Mouse (Mus musculus) limb, embryonic 13.5 days (tissue): ENCODE data around the gene Galntl6. TPM values are rescaled to one million over a fixed set of nuclear protein-coding genes. Genes with fewer than 3 reads are reported as not detected.

Experiments
- ATAC-seq: fragments of 200-750 bp; cut with Nextera tagmentation; 2 replicates; pipeline ENCODE4 v1.8.0; 2017; ENCODE audit warnings: low read depth, moderate number of reproducible peaks, moderate TSS enrichment; ENCODE audit not compliant: low FRiP score
- H3K27ac ChIP-seq: fragments of 300-500 bp; sonication (generic); 2 replicates; pipeline ENCODE4 v1.5.1; 2015; ENCODE audit warnings: inconsistent platforms, mild to moderate bottlenecking, moderate library complexity
- H3K27me3 ChIP-seq: fragments of 300-500 bp; sonication (generic); 2 replicates; pipeline ENCODE4 v1.6.1; 2015; ENCODE audit warnings: mild to moderate bottlenecking, inconsistent platforms
- H3K36me3 ChIP-seq: fragments of 300-500 bp; sonication (generic); 2 replicates; pipeline ENCODE4 v1.6.1; 2015; ENCODE audit warnings: inconsistent platforms, mild to moderate bottlenecking, moderate library complexity
- H3K4me1 ChIP-seq: fragments of 300-500 bp; sonication (generic); 2 replicates; pipeline ENCODE4 v1.6.1; 2015; ENCODE audit warnings: inconsistent platforms
- H3K4me2 ChIP-seq: fragments of 300-500 bp; sonication (generic); replicated peaks from 2 replicates; pipeline ENCODE4 v1.6.1; 2015; ENCODE audit warnings: inconsistent platforms, mild to moderate bottlenecking, moderate library complexity
- H3K4me3 ChIP-seq: fragments of 300-500 bp; sonication (generic); 2 replicates; pipeline ENCODE4 v1.5.1; 2015; ENCODE audit warnings: moderate library complexity, mild to moderate bottlenecking, inconsistent platforms
- H3K9ac ChIP-seq: fragments of 300-500 bp; sonication (generic); 2 replicates; pipeline ENCODE4 v1.6.1; 2015; ENCODE audit warnings: mild to moderate bottlenecking, inconsistent platforms
- H3K9me3 ChIP-seq: fragments of 300-500 bp; sonication (generic); 2 replicates; pipeline ENCODE4 v1.6.1; 2016; ENCODE audit warnings: inconsistent platforms
- WGBS: fragments of 180-500 bp; shearing (Covaris S2); methylation state at CpG from one replicate; pipeline ENCODE4 v1.1.7; 2015; 5-methylcytosine and 5-hydroxymethylcytosine counted together
- polyA plus RNA-seq: library from polyadenylated mRNA; unstranded; fragments of >200 nt; fragmentation: Nextera tagmentation; extraction: Ambion mirVana; gene quantifications from 2 replicates; pipeline ENCODE4 v1.2.1, GENCODE M21; 2015

Gene Galntl6
- polyA plus RNA-seq, 1 experiment from 2014 or later, result 1.5 TPM

DNA sequence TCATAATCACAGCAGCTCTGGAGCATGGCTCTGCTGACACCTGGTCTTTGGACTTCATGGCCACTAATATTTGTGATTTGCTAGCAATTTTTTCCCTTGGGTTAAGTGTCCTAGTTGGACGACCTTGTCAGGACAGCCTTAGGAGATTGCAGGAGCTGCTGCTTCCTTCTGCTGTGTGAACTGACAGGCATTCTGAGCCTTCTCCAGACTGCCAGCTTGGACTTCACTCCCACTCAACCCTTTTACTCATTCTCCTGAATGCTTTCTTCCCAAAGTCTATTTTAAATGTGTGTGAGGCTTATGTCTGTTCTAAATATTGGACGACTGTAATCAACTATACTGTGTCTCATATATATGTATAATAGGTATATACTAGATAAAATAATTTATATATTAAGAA lies 971.3 kb downstream of the Galntl6 start:
- Histone ChIP-seq H3K9me3 (no peaks in the 10 kb centered on the region), H3K4me2 (no peak overlapping the region), H3K27me3 (peaks cover 12% of the 10 kb centered on the region; the same call in 1 of the 2 replicates), H3K36me3 (no peaks in the 10 kb centered on the region), H3K9ac (no peak overlapping the region), H3K4me1 (no peaks in the 10 kb centered on the region), H3K27ac (no peak overlapping the region), H3K4me3 (no peak overlapping the region)
- no peak for ATAC-seq
- WGBS, result 58% methylated on average over 2 of the region's 2 CpGs

- H3K27me3 ChIP-seq, result peaks cover 12% of the 10 kb centered on the region; the same call in 1 of the 2 replicates
- peak overlapping the region; percentile 43 for H3K4me2 ChIP-seq
- WGBS, result 56% methylated on average over 5 of the region's 5 CpGs
- ATAC-seq, result no peak
- H3K4me3 ChIP-seq, result no peak overlapping the region
- peak overlapping the region; percentile 43; the same call in 1 of the 2 replicates for H3K9ac ChIP-seq
- no peaks in the 10 kb centered on the region for H3K9me3 ChIP-seq
- H3K27ac ChIP-seq, result no peak overlapping the region
- H3K4me1 ChIP-seq, result no peaks in the 10 kb centered on the region
- H3K36me3 ChIP-seq, result no peaks in the 10 kb centered on the region
Observed at GRCm38 (mm10) chr8:57939856-57940420, 972.5 kb downstream of the Galntl6 start.

- Histone ChIP-seq H3K4me1 (no peaks in the 10 kb centered on the region), H3K4me3 (no peak overlapping the region), H3K4me2 (peak overlapping the region; percentile 43), H3K27ac (no peak overlapping the region), H3K36me3 (no peaks in the 10 kb centered on the region), H3K27me3 (peaks cover 12% of the 10 kb centered on the region; the same call in 1 of the 2 replicates), H3K9me3 (no peaks in the 10 kb centered on the region), H3K9ac (peak overlapping the region; percentile 43; the same call in 1 of the 2 replicates)
- 18% methylated on average over 8 of the region's 8 CpGs for WGBS
- peak; percentile 19; the same call in 1 of the 2 replicates for ATAC-seq
Observed at GRCm38 (mm10) chr8:57939177-57939855, 973.1 kb downstream of the Galntl6 start.

- Histone ChIP-seq H3K9ac (no peak overlapping the region), H3K9me3 (no peaks in the 10 kb centered on the region)
Observed at GRCm38 (mm10) chr8:57927074-57927473, 985.4 kb downstream of the Galntl6 start.

DNA sequence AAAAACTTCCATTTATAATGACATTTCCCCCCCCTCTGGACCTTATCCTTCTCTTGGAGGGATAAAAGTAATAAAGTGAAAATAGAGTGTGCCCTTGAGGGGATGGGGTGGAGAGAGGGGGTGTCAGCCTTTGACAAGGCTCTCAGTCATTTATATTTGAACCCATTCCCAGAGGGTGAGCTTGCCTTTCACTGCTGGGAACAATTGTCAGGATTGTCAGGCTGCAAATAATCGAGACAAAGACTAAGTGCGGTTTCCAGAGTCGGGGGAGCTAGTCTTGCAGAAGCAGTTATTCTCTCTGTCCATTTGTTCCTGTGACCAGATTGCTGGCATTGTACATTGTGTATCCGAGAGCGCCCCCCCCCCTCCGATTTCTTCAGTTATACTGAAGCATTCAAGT lies 988.9 kb downstream of the Galntl6 start:
- no peak for ATAC-seq
- H3K9ac ChIP-seq, result no peak overlapping the region
- WGBS, result 78% methylated on average over 6 of the region's 6 CpGs

More at GRCm38 (mm10) chr8:57927074-57927473, 985.4 kb downstream of the Galntl6 start:
- ATAC-seq, result no peak
- H3K27ac ChIP-seq, result no peak overlapping the region
- no peaks in the 10 kb centered on the region for H3K27me3 ChIP-seq
- no peaks in the 10 kb centered on the region for H3K36me3 ChIP-seq
- H3K4me1 ChIP-seq, result no peaks in the 10 kb centered on the region
- 68% methylated on average over 6 of the region's 6 CpGs for WGBS
- H3K4me3 ChIP-seq, result no peak overlapping the region
- H3K4me2 ChIP-seq, result no peak overlapping the region

GRCm38 (mm10) chr8:57923130-57923529 lies 989.3 kb downstream of the Galntl6 start:
- Histone ChIP-seq H3K4me3 (no peak overlapping the region), H3K27me3 (no peaks in the 10 kb centered on the region), H3K4me2 (no peak overlapping the region), H3K4me1 (no peaks in the 10 kb centered on the region; the same call in 1 of the 2 replicates), H3K36me3 (no peaks in the 10 kb centered on the region), H3K27ac (no peak overlapping the region), H3K9me3 (no peaks in the 10 kb centered on the region), H3K9ac (no peak overlapping the region)
- WGBS, result 75% methylated on average over 6 of the region's 6 CpGs
- no peak for ATAC-seq

More for the DNA sequence above, 988.9 kb downstream of the Galntl6 start:
- Histone ChIP-seq H3K9me3 (no peaks in the 10 kb centered on the region), H3K4me1 (no peaks in the 10 kb centered on the region; the same call in 1 of the 2 replicates), H3K4me2 (no peak overlapping the region), H3K27me3 (no peaks in the 10 kb centered on the region), H3K36me3 (no peaks in the 10 kb centered on the region), H3K27ac (no peak overlapping the region), H3K4me3 (no peak overlapping the region)

DNA sequence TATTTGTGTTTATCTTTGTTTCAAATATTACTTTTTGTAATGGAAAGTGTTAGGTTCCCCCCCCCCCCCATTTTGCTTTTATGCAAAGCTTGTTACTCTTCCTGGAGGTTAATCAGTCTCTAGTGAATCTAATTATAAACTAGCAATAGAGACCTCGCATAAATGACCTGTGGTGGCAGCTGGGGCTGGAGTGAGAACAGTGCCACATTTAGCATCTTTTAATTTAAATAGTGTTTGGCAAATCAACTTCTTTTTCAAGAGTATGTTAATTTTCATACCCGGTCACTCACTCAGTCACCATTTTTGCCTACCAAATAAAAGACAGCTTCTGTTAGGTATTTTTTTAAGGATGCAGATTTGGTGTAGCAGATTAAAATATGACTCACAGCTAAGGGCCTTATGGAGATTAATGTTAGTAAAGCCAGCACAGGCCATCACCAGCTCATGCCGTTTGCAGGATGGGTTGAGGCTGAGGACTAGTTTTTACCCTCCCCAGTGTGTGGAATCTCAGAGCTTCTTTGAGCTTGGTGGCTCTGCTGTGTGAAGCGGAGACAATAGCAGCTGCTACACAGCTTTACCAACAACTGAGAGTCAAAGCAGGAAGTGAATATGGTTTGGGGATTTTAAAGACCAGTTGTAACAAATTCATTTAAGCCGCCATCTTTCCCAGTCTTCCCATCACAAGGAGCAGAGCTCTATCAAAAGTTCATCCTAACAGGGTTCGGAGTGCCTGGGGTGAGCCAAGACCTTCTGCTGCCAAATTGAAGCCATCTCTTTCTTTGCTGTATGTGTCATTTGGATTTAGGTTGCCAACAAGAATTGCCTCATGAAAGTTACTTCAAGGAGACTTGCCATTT lies 990.0 kb downstream of the Galntl6 start:
- WGBS, result 74% methylated on average over 6 of the region's 6 CpGs
- Histone ChIP-seq H3K9ac (no peak overlapping the region), H3K27ac (no peak overlapping the region), H3K27me3 (no peaks in the 10 kb centered on the region), H3K4me3 (no peak overlapping the region), H3K4me1 (no peaks in the 10 kb centered on the region; the same call in 1 of the 2 replicates), H3K4me2 (no peak overlapping the region), H3K9me3 (no peaks in the 10 kb centered on the region), H3K36me3 (no peaks in the 10 kb centered on the region)
- no peak for ATAC-seq

DNA sequence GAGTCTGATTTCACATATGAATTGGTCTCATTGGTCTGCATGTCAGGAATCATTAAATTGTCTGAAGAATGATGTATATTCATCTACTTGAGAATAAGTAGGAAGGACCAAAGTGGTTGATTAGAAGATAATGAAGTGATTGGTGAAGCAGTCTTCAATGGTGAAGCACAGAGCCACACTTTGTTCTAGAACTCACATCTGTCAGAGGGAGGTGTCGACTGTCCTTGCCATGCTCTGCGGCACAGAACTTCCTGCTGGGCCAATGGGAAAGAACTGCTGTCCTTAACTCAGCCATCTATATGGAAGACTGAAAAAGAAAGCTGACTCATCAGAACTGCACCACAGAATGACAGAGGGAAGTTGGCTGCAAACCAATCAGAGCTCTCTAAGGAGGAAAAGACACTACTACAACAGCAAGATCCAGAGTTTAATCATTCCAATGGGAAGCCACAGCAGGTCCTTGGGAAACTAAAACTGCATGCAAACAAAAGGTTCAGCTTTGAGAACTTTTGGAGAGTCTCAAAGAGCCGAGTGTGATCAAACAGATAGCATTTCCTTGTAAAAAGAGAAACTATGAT lies 992.0 kb downstream of the Galntl6 start:
- Histone ChIP-seq H3K27ac (no peak overlapping the region), H3K4me1 (no peaks in the 10 kb centered on the region; the same call in 1 of the 2 replicates), H3K9me3 (no peaks in the 10 kb centered on the region), H3K27me3 (no peaks in the 10 kb centered on the region), H3K4me2 (no peak overlapping the region), H3K9ac (no peak overlapping the region), H3K36me3 (no peaks in the 10 kb centered on the region), H3K4me3 (no peak overlapping the region)
- 67% methylated on average over 3 of the region's 3 CpGs for WGBS
- ATAC-seq, result no peak

- H3K9me3 ChIP-seq, result no peaks in the 10 kb centered on the region
- H3K4me2 ChIP-seq, result no peak overlapping the region
- no peak overlapping the region for H3K27ac ChIP-seq
- no peaks in the 10 kb centered on the region for H3K27me3 ChIP-seq
- ATAC-seq, result peak; percentile 73
- H3K4me1 ChIP-seq, result no peaks in the 10 kb centered on the region; the same call in 1 of the 2 replicates
- WGBS, result 50% methylated on average over 9 of the region's 9 CpGs
- no peak overlapping the region for H3K4me3 ChIP-seq
- no peaks in the 10 kb centered on the region for H3K36me3 ChIP-seq
- H3K9ac ChIP-seq, result no peak overlapping the region
Observed at GRCm38 (mm10) chr8:57918720-57919640, 993.5 kb downstream of the Galntl6 start.

DNA sequence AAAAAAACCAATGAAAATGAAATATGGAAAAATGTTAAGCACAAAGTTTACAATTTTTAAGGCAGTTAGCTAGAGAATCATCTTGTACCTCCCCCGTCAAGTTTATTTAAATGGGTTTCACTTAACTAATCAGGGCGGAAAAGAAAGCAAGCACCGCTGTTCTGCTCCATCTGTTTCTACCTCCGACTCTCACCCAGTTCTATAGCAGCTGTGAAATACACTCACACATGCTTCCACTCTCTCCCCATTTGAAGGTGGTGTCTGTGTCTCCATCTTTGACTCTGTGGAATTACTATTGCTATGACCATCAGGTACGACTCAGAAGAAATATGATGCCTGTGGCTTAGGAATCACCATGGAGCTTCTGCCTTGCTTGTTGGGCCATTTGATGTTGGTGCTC lies 1019.1 kb downstream of the Galntl6 start:
- 77% methylated on average over 5 of the region's 5 CpGs for WGBS
- ATAC-seq, result no peak
- no peak overlapping the region for H3K4me2 ChIP-seq
- H3K27ac ChIP-seq, result no peak overlapping the region
- H3K4me3 ChIP-seq, result no peak overlapping the region
- H3K9me3 ChIP-seq, result no peaks in the 10 kb centered on the region
- H3K4me1 ChIP-seq, result peaks cover 2% of the 10 kb centered on the region; the same call in 1 of the 2 replicates
- H3K9ac ChIP-seq, result no peak overlapping the region
- no peaks in the 10 kb centered on the region for H3K27me3 ChIP-seq
- H3K36me3 ChIP-seq, result no peaks in the 10 kb centered on the region

DNA sequence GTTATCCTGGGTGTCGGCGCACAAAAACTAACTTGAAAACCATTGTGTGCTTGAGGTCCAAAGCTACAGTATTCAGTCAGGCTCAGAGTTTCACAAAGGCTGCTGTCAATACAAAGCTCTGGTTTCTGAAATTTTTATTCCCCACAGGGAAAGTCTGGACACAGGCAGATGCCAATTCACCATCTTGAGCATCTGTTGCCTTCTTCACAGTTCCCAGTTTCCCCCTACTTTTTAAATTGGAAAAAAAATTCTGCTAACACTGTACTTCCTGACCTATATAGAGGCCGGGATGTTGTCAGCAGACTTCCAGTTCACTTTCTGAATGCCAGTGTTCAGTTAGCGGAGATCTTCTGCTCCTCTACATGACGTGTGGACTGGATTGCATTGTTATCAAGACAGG lies 1020.3 kb downstream of the Galntl6 start:
- WGBS, result 84% methylated on average over 5 of the region's 5 CpGs
- Histone ChIP-seq H3K4me1 (no peaks in the 10 kb centered on the region), H3K4me3 (no peak overlapping the region), H3K9ac (no peak overlapping the region), H3K4me2 (no peak overlapping the region), H3K9me3 (no peaks in the 10 kb centered on the region), H3K27me3 (no peaks in the 10 kb centered on the region), H3K27ac (no peak overlapping the region), H3K36me3 (no peaks in the 10 kb centered on the region)
- ATAC-seq, result no peak
